Mouse (Mus musculus) hindbrain, embryonic 10.5 days (tissue): ENCODE results near the gene Ccdc97. TPM values are rescaled to one million over a fixed set of nuclear protein-coding genes. Genes with fewer than 3 reads are reported as not detected.
"Not testable (repeated sequence)": the region's sequence is repeated elsewhere in the genome, so short reads cannot be mapped to it uniquely, and the experiment has no call there.

Experiments used
- DNase-seq: peaks from one replicate; pipeline ENCODE4 v3.0.0-alpha.2; 2017; ENCODE audit warnings: low spot score
- H3K27ac ChIP-seq: fragments of 300-500 bp; sonication (generic); 2 replicates; pipeline ENCODE4 v1.5.1; 2016; ENCODE audit warnings: mild to moderate bottlenecking, moderate library complexity
- H3K27me3 ChIP-seq: fragments of 300-500 bp; sonication (generic); 2 replicates; pipeline ENCODE4 v1.6.1; 2016; ENCODE audit warnings: mild to moderate bottlenecking; ENCODE audit not compliant: poor library complexity, insufficient read depth, severe bottlenecking
- H3K36me3 ChIP-seq: fragments of 300-500 bp; sonication (generic); 2 replicates; pipeline ENCODE4 v1.6.1; 2016; ENCODE audit warnings: mild to moderate bottlenecking, moderate library complexity
- H3K4me1 ChIP-seq: fragments of 300-500 bp; sonication (generic); replicated peaks from 2 replicates; pipeline ENCODE4 v1.6.1; 2016; ENCODE audit warnings: mild to moderate bottlenecking
- H3K4me3 ChIP-seq: fragments of 300-500 bp; sonication (generic); 2 replicates; pipeline ENCODE4 v1.5.1; 2016; ENCODE audit warnings: mild to moderate bottlenecking, moderate library complexity
- H3K9me3 ChIP-seq: fragments of 300-500 bp; sonication (generic); 2 replicates; pipeline ENCODE4 v1.6.1; 2016; ENCODE audit warnings: mild to moderate bottlenecking, moderate library complexity
- whole genome bisulfite sequencing: fragments of 180-500 bp; shearing (Covaris S2); methylation state at CpG from one replicate; pipeline ENCODE4 v1.1.7; 2016; 5-methylcytosine and 5-hydroxymethylcytosine counted together
- polyA plus RNA-seq: library from polyadenylated mRNA; unstranded; fragments of >200 nt; fragmentation: Nextera tagmentation; extraction: Ambion mirVana; gene quantifications from 2 replicates; pipeline ENCODE4 v1.2.1, GENCODE M21; 2016

The Ccdc97 gene
- polyA plus RNA-seq, 1 experiment from 2014 or later = 44.0 TPM

DNA sequence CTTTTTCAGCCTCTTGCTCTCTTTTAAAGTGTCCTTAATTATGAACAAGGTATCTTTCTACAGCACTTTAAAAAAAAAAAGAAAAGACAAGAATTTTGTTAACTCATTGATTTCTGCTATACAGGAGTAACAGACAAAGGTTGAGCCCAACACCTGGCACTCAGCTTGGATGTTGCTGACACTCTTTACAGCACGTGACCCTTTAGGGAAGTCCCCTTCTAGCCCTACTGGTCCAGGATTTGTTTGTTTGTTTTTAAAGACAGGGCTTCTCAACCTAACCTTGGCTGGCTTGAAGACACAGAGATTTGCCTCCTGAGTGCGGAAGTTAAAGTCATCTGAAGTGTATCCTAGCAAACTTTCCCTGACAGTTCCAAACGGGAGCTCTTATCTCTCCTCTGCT lies 28.0 kb upstream of the Ccdc97 start:
- Histone ChIP-seq H3K4me1 (peaks cover 4% of the 10 kb centered on the region), H3K9me3 (no peaks in the 10 kb centered on the region), H3K27ac (no peak overlapping the region), H3K27me3 (no peaks in the 10 kb centered on the region), H3K4me3 (no peak overlapping the region), H3K36me3 (peaks cover 100% of the 10 kb centered on the region)
- DNase-seq = no peak
- 87% methylated on average over 3 of the region's 3 CpGs for WGBS

GRCm38 (mm10) chr7:25738277-25738676 lies 19.4 kb upstream of the Ccdc97 start:
- Histone ChIP-seq H3K36me3 (peaks cover 100% of the 10 kb centered on the region), H3K4me3 (no peak overlapping the region)
- 87% methylated on average over 3 of the region's 3 CpGs for whole genome bisulfite sequencing

GRCm38 (mm10) chr7:25736920-25737319 lies 18.0 kb upstream of the Ccdc97 start:
- no peak for DNase-seq
- WGBS = 93% methylated on average over 2 of the region's 2 CpGs
- no peak overlapping the region for H3K4me3 ChIP-seq
- H3K36me3 ChIP-seq = peaks cover 100% of the 10 kb centered on the region
- H3K27ac ChIP-seq = no peak overlapping the region
- H3K4me1 ChIP-seq = no peaks in the 10 kb centered on the region
- no peaks in the 10 kb centered on the region for H3K9me3 ChIP-seq
- H3K27me3 ChIP-seq = no peaks in the 10 kb centered on the region

More at GRCm38 (mm10) chr7:25738277-25738676, 19.4 kb upstream of the Ccdc97 start:
- no peaks in the 10 kb centered on the region for H3K27me3 ChIP-seq
- no peaks in the 10 kb centered on the region for H3K4me1 ChIP-seq
- no peak overlapping the region for H3K27ac ChIP-seq
- H3K9me3 ChIP-seq = no peaks in the 10 kb centered on the region
- no peak for DNase-seq

DNA sequence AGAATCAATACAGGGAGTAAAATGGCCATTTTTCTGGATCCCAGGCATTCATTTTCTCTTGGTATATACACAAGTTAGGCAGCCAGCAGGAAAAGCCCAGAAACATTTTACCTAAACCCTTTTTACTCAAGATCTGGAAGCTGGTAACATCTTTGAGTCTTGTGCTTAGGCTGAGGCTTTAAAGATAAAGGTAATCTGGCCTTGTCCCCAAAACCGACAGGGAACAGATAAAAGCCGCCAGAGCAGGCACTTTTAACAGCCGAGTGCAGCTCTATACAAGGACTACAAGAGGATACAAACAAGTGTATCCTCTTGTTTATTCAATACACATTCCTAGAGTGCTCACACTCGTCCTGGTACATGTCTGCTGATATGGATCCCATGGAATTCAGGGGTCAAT lies 16.1 kb upstream of the Ccdc97 start:
- Histone ChIP-seq H3K4me1 (no peaks in the 10 kb centered on the region), H3K36me3 (peaks cover 100% of the 10 kb centered on the region), H3K9me3 (no peaks in the 10 kb centered on the region), H3K27me3 (no peaks in the 10 kb centered on the region), H3K4me3 (no peak overlapping the region), H3K27ac (no peak overlapping the region)
- DNase-seq = no peak
- whole genome bisulfite sequencing = 81% methylated on average over 4 of the region's 4 CpGs

DNA sequence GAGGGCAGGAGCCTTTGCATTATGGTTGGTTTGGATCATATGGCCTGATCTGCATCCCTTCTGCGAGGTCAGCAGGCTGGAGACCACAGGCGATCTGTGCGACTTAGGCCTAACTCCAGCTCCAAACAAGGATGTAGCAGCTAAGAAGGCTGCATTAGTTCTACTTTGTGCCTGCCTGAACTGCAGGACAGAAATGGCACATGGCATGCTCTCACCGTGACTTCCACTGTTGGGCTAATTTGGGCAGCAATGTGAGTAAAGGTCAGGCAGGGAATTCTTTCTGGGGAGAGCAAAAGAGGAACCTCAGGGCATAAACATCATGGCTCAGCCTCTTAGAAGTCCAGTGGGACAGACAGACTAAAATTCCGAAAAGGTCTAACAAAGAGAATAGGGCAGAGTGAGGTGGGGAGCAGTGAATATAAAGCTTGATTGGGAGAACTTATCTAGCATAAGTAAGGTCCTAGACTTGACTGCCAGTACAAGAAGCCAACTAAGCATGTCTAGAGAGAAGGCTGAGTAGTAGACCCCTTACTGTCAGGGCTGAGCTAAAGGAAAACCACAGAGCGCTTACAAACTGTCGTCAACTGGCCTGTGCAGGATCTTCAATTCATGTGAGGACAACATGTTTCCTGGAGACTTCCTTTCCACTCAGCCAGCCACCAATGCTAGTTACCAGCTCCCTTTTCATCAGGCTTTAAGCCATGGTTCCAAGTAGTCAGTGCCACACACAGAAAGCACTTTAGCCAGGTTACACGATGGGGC lies 12.6 kb upstream of the Ccdc97 start:
- Histone ChIP-seq H3K27ac (no peak overlapping the region), H3K4me3 (no peak overlapping the region), H3K9me3 (no peaks in the 10 kb centered on the region), H3K27me3 (no peaks in the 10 kb centered on the region), H3K4me1 (0 out of 2 replicates have a peak, but pooled peaks cover 6% of the 10 kb centered on the region), H3K36me3 (peaks cover 99% of the 10 kb centered on the region)
- WGBS = 93% methylated on average over 8 of the region's 8 CpGs
- no peak for DNase-seq

GRCm38 (mm10) chr7:25729862-25730261 lies 11.0 kb upstream of the Ccdc97 start:
- DNase-seq = no peak
- no peak overlapping the region for H3K4me3 ChIP-seq
- H3K9me3 ChIP-seq = no peaks in the 10 kb centered on the region
- H3K4me1 ChIP-seq = 0 out of 2 replicates have a peak, but pooled peaks cover 6% of the 10 kb centered on the region
- peaks cover 99% of the 10 kb centered on the region for H3K36me3 ChIP-seq
- H3K27me3 ChIP-seq = no peaks in the 10 kb centered on the region
- 81% methylated on average over 2 of the region's 2 CpGs for WGBS
- no peak overlapping the region for H3K27ac ChIP-seq

DNA sequence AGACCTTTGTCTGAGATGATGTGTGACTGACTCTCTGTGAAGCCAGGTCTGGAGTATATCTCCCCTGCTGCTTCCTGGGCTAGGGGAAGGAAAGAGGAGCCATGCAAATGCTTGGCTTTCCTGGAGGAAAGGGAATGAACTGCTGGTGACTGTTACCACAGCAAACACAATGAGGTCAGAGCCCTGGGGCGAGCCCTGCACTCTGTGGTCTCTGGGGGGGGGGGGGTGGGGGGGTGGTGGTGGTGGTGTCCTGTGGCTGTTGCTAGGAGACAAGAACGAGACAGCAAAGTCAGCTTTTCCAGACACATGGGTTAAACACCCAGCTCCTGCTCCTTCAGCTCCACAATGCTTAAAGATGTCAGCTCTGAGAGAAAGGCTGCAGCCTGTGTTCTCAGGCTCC lies 10.5 kb upstream of the Ccdc97 start:
- Histone ChIP-seq H3K27me3 (no peaks in the 10 kb centered on the region), H3K36me3 (peaks cover 99% of the 10 kb centered on the region), H3K27ac (no peak overlapping the region), H3K4me3 (no peak overlapping the region), H3K4me1 (0 out of 2 replicates have a peak, but pooled peaks cover 6% of the 10 kb centered on the region), H3K9me3 (no peaks in the 10 kb centered on the region)
- WGBS = 54% methylated on average over 2 of the region's 2 CpGs
- no peak for DNase-seq

DNA sequence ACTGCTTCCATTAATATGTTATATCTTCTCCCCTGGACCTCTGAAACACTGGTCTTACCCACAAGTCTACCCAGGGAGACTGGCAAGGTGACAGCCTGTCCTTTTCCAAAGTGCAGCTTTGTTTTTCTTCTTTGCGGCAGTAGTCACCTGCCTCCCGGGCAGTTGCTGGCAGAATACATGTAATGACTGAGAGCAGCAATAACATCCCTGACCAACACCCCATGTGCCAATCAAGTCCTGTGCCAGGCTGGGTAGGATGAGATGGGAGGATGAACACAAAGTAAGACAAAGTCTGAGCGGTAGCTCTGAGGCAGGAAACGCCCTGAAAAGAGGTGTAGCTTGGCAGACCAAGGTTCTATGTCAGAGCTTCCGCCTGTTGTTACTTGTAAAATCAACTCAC lies 8.9 kb upstream of the Ccdc97 start:
- Histone ChIP-seq H3K27ac (no peak overlapping the region), H3K9me3 (no peaks in the 10 kb centered on the region), H3K36me3 (peaks cover 99% of the 10 kb centered on the region), H3K4me1 (0 out of 2 replicates have a peak, but pooled peaks cover 6% of the 10 kb centered on the region), H3K4me3 (no peak overlapping the region), H3K27me3 (no peaks in the 10 kb centered on the region)
- 95% methylated on average over 5 of the region's 5 CpGs for WGBS
- no peak for DNase-seq

- H3K27me3 ChIP-seq = no peaks in the 10 kb centered on the region
- DNase-seq = no peak
- H3K9me3 ChIP-seq = no peaks in the 10 kb centered on the region
- whole genome bisulfite sequencing = 81% methylated on average over 19 of the region's 19 CpGs
- H3K27ac ChIP-seq = no peak overlapping the region
- H3K4me1 ChIP-seq = 0 out of 2 replicates have a peak, but pooled peaks cover 6% of the 10 kb centered on the region
- H3K4me3 ChIP-seq = no peak overlapping the region
- H3K36me3 ChIP-seq = peaks cover 99% of the 10 kb centered on the region
These were observed 7.0 kb upstream of the Ccdc97 start for GRCm38 (mm10) chr7:25725886-25726285.

DNA sequence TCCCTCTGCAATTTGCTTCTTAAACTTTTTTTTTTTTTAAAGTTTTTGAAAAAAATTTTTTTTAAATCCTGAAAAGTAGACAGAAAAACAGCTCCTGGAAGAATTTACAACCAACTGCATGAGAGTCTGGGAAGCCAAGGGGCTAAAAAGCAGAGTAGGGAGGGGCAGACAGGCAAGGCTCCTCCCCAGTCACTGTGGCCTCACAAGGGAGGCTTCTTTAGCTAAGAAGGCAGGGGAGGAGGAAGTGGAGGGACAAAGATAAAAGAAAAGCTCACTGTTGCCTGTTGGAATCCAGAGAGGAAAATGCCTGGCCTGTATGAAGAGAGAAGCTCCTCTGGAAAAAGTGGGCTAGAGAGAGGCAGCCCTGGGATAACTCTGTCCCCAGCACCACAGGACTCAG lies 2.9 kb upstream of the Ccdc97 start:
- DNase-seq, H3K27me3 ChIP-seq, H3K27ac ChIP-seq, H3K4me3 ChIP-seq, H3K9me3 ChIP-seq: not testable (repeated sequence)
- Histone ChIP-seq H3K36me3 (peaks cover 73% of the 10 kb centered on the region), H3K4me1 (peaks cover 18% of the 10 kb centered on the region)

DNA sequence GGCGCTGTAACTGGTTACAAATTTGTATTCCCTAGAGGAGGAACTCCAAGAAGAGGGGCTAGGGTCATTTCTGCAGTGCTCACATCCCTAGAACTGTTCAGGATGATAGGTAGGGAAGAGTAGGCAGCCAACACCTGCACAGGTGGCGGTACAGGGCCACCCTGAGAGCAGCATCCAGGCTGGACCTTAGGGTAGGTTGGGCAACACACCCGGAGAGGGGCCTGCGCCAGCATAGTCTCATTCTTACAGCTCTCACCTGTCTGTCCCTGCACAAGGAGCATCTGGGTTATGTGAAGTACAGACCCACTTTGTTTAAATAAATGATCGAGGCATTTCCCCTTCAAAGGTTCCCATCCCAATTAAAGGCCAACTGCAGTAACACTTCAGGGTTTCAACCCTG lies 1.9 kb upstream of the Ccdc97 start:
- no peak overlapping the region for H3K4me3 ChIP-seq
- DNase-seq = no peak
- H3K36me3 ChIP-seq = peaks cover 73% of the 10 kb centered on the region
- H3K9me3 ChIP-seq = no peaks in the 10 kb centered on the region
- WGBS = 92% methylated on average over 5 of the region's 5 CpGs
- H3K4me1 ChIP-seq = peaks cover 18% of the 10 kb centered on the region
- H3K27me3 ChIP-seq = no peaks in the 10 kb centered on the region
- H3K27ac ChIP-seq = no peak overlapping the region

- Histone ChIP-seq H3K36me3 (peaks cover 73% of the 10 kb centered on the region), H3K4me3 (peak overlapping the region; percentile 79; the same call in 1 of the 2 replicates)
These were observed 1.1 kb upstream of the Ccdc97 start for GRCm38 (mm10) chr7:25719761-25720610.

DNA sequence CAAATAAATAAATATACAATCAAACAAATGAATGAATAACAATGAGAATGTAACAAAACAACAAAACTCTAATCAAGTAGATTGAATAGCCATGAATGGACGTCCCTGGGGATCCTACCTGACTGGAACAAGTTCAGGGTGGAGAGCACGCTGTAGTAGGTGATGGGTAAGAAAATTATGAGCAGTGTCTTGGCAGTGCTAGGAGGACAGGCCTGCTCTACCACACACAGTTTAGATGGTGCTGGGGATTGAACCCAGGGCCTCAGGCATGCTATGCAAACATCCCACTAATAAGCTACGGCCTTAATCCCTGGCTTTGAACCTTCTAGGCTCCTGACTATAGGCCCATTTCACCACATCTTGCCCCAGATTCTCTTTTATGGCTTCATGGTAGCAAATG lies 1.4 kb downstream of the Ccdc97 start:
- Histone ChIP-seq H3K36me3 (peaks cover 73% of the 10 kb centered on the region), H3K27me3 (no peaks in the 10 kb centered on the region), H3K27ac (no peak overlapping the region), H3K4me3 (peak overlapping the region; percentile 79), H3K4me1 (peaks cover 22% of the 10 kb centered on the region), H3K9me3 (0 out of 2 replicates have a peak, but pooled peaks cover 2% of the 10 kb centered on the region)
- WGBS = 93% methylated on average over 3 of the region's 3 CpGs
- no peak for DNase-seq

More at GRCm38 (mm10) chr7:25719761-25720610, 1.1 kb upstream of the Ccdc97 start:
- Histone ChIP-seq H3K27ac (no peak overlapping the region), H3K9me3 (0 out of 2 replicates have a peak, but pooled peaks cover 2% of the 10 kb centered on the region), H3K4me1 (peaks cover 18% of the 10 kb centered on the region), H3K27me3 (no peaks in the 10 kb centered on the region)
- 66% methylated on average over 10 of the region's 10 CpGs for whole genome bisulfite sequencing
- peak; percentile 82 for DNase-seq
